8 mouse cellular contexts compared by ENCODE assay signal in the genomic region with DNA sequence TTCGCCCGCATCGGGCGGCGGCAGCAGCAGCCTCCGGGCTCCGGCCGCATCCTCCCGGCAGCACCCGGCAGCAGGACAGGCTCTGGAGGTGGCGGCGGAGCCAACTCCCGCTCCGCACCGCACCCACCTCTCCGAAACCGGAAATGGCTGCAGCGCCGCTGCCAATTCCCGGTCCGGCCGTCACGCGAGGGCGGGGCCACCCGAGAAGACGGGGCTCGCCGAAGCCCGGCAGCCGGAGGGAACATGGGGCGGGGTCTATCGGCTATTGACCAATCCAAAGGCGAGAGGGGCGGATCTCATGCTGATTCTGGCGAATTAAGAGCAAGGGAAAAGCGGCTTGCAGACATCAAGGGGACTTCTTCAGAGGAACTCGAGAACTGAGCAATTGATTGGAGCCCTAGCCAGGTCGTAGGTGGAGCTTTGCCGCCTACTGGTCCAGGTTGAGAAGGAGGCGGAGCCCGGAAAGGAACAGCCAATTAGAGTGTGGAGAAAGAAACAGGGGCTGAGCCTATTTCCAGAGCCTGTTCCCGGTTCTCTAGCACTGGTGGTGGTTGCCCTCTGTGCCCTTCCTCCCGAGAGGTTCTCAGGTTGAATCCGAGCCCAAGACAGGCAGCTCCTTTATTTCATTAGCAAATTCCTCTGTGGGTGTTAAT. TPM values are rescaled to one million over a fixed set of nuclear protein-coding genes. Genes with fewer than 3 reads are reported as not detected.
DNase-seq lines count a peak whose midpoint lies in the region; ATAC-seq and TF ChIP-seq lines count a peak whose summit lies in the region.

A gene (minus strand): TSS at position 234 of the 653 bp plus-strand sequence.

- TF ChIP-seq POLR2A in ES-Bruce4 (IDR thresholded peaks at IDR 0.05; ENCODE audit: insufficient read depth, low read length): peak; percentile 79

- H3K4me2 ChIP-seq in forebrain, embryonic 13.5 days: peak within 1 kb of the TSS; percentile 94
- peak within 1 kb of the TSS; percentile 100 for H3K4me2 ChIP-seq in liver, postnatal 0 days (ENCODE audit: low read depth, low read length)
- H3K4me2 ChIP-seq in neural tube, embryonic 14.5 days (ENCODE audit: low read depth, low read length): peak within 1 kb of the TSS; percentile 93

- peak within 1 kb of the TSS; percentile 79 for H3K4me3 ChIP-seq in ES-Bruce4 (ENCODE audit: low read depth, low read length)
- H3K4me3 ChIP-seq in forebrain, embryonic 13.5 days: peak within 1 kb of the TSS; percentile 73
- peak within 1 kb of the TSS; percentile 98 for H3K4me3 ChIP-seq in liver, postnatal 0 days (ENCODE audit: low read depth, low read length)
- peak within 1 kb of the TSS; percentile 94 for H3K4me3 ChIP-seq in neural tube, embryonic 14.5 days (ENCODE audit: low read depth, low read length)

- H3K36me3 ChIP-seq in ES-Bruce4 (ENCODE audit: control insufficient read depth, insufficient read depth, low read length, poor library complexity, severe bottlenecking): no peaks in the 10 kb centered on the region
- H3K36me3 ChIP-seq in forebrain, embryonic 13.5 days (ENCODE audit: poor library complexity, severe bottlenecking): no peaks in the 10 kb centered on the region
- no peaks in the 10 kb centered on the region for H3K36me3 ChIP-seq in liver, postnatal 0 days (replicated peaks; ENCODE audit: insufficient read depth, low read length)
- no peaks in the 10 kb centered on the region for H3K36me3 ChIP-seq in neural tube, embryonic 14.5 days (ENCODE audit: control insufficient read depth, insufficient read depth, low read length)

- peaks cover 1% of the 10 kb centered on the region for H3K4me1 ChIP-seq in ES-Bruce4 (ENCODE audit: control insufficient read depth, insufficient read depth, low read length)
- H3K4me1 ChIP-seq in forebrain, embryonic 13.5 days: peaks cover 18% of the 10 kb centered on the region
- peaks cover 30% of the 10 kb centered on the region for H3K4me1 ChIP-seq in liver, postnatal 0 days (ENCODE audit: insufficient read depth)
- peaks cover 15% of the 10 kb centered on the region for H3K4me1 ChIP-seq in neural tube, embryonic 14.5 days (ENCODE audit: control insufficient read depth, insufficient read depth, low read length)

- H3K27me3 ChIP-seq in ES-Bruce4 (ENCODE audit: control insufficient read depth, insufficient read depth, low read length, poor library complexity, severe bottlenecking): no peaks in the 10 kb centered on the region
- no peaks in the 10 kb centered on the region for H3K27me3 ChIP-seq in forebrain, embryonic 13.5 days
- no peaks in the 10 kb centered on the region for H3K27me3 ChIP-seq in liver, postnatal 0 days (ENCODE audit: insufficient read depth, low read length)
- H3K27me3 ChIP-seq in neural tube, embryonic 14.5 days (ENCODE audit: control insufficient read depth, insufficient read depth, low read length): no peaks in the 10 kb centered on the region

- DNase-seq in heart, postnatal 10 days: peak; percentile 100
- peak; percentile 99 for DNase-seq in large intestine, adult 2 months (ENCODE audit: low read depth, low spot score)
- DNase-seq in liver, postnatal 0 days: peak; percentile 99
- DNase-seq in testis, postnatal 10 days (ENCODE audit: low spot score): peak; percentile 99

- H3K9ac ChIP-seq in ES-Bruce4 (ENCODE audit: low read depth, poor library complexity, severe bottlenecking): peak within 1 kb of the TSS; percentile 93
- peak within 1 kb of the TSS; percentile 81 for H3K9ac ChIP-seq in forebrain, embryonic 13.5 days
- H3K9ac ChIP-seq in liver, postnatal 0 days (replicated peaks): peak within 1 kb of the TSS; percentile 96
- peak within 1 kb of the TSS; percentile 94 for H3K9ac ChIP-seq in neural tube, embryonic 14.5 days (replicated peaks; ENCODE audit: low read depth, low read length)

- no peak for TF ChIP-seq CTCF in ES-Bruce4 (IDR thresholded peaks at IDR 0.05; ENCODE audit: low read depth, low read length)
- TF ChIP-seq CTCF in liver, postnatal 0 days (IDR thresholded peaks at IDR 0.05; ENCODE audit: low read depth): no peak

- 0% methylated on average over 44 of the region's 45 CpGs for WGBS in forebrain, embryonic 13.5 days
- WGBS in large intestine, adult 2 months: under 1% methylated on average over 45 of the region's 45 CpGs
- under 1% methylated on average over 45 of the region's 45 CpGs for WGBS in liver, postnatal 0 days (ENCODE audit: insufficient replicate concordance)
- 0% methylated on average over 45 of the region's 45 CpGs for WGBS in neural tube, embryonic 14.5 days

- peak; percentile 99 for ATAC-seq in cerebellum, adult (ENCODE audit: insufficient number of reproducible peaks, low FRiP score, low TSS enrichment)
- peak; percentile 99 for ATAC-seq in forebrain, embryonic 13.5 days
- ATAC-seq in liver, postnatal 0 days: peak; percentile 95
- peak; percentile 99 for ATAC-seq in neural tube, embryonic 14.5 days (ENCODE audit: low read depth)

- intact Hi-C loops in heart, postnatal 10 days (cut with DNase I): no loop called here

- no peaks in the 10 kb centered on the region for H3K9me3 ChIP-seq in ES-Bruce4 (replicated peaks; ENCODE audit: control insufficient read depth, insufficient read depth, low read length, poor library complexity, severe bottlenecking)
- H3K9me3 ChIP-seq in forebrain, embryonic 13.5 days (replicated peaks): no peaks in the 10 kb centered on the region
- H3K9me3 ChIP-seq in liver, postnatal 0 days (ENCODE audit: low read length): no peaks in the 10 kb centered on the region
- H3K9me3 ChIP-seq in neural tube, embryonic 14.5 days (ENCODE audit: control insufficient read depth, low read length): no peaks in the 10 kb centered on the region

- H3K27ac ChIP-seq in ES-Bruce4 (ENCODE audit: insufficient read depth, low read length): peak within 1 kb of the TSS; percentile 74
- peak within 1 kb of the TSS; percentile 64 for H3K27ac ChIP-seq in forebrain, embryonic 13.5 days
- H3K27ac ChIP-seq in liver, postnatal 0 days (ENCODE audit: low read depth): peak within 1 kb of the TSS; percentile 93
- H3K27ac ChIP-seq in neural tube, embryonic 14.5 days (ENCODE audit: low read depth, low read length): peak within 1 kb of the TSS; percentile 82

- no peak for TF ChIP-seq EP300 in ES-Bruce4 (IDR thresholded peaks at IDR 0.05; ENCODE audit: insufficient read depth, low read depth, low read length)
- TF ChIP-seq EP300 in liver, postnatal 0 days (IDR thresholded peaks at IDR 0.05; ENCODE audit: low read depth): peak; percentile 67; the same call in 1 of the 2 replicates

RNA-seq across cellular contexts. Expression of the gene that starts here (rescaled TPM):
- 106 and 107 TPM in 2 replicates for polyA plus RNA-seq in ES-Bruce4 (2011; ENCODE audit: insufficient read depth, insufficient read length, low read depth, missing spikeins)
- polyA plus RNA-seq in forebrain, embryonic 13.5 days (2015; fragmentation: Nextera tagmentation; extraction: Ambion mirVana): 50.1 and 50.6 TPM in 2 replicates
- total RNA-seq in heart, postnatal 10 days (2021): 10 to 100 TPM; 51.9 to 58.9 TPM
- polyA plus RNA-seq in large intestine, adult 2 months (2012; rRNA removed): 39.2 and 49.1 TPM in 2 replicates
- 39.5 and 42.3 TPM in 2 replicates for polyA plus RNA-seq in liver, postnatal 0 days (2015; fragmentation: Nextera tagmentation; extraction: Ambion mirVana)
- 70.5 and 81.8 TPM in 2 replicates for polyA plus RNA-seq in neural tube, embryonic 14.5 days (2014; fragmentation: Nextera tagmentation; extraction: Ambion mirVana)

Comparison
In these comparisons a context has a peak if more than half of its experiments do, and no peak if none do; other contexts are left out.
1. Peak in every context shown above with its lines: DNase-seq, ATAC-seq, H3K4me3 ChIP-seq and H3K27ac ChIP-seq.